Mouse (Mus musculus) bone marrow macrophage, adult 2 months (primary cell): ENCODE measurements around the gene Dtymk.

Source experiments
- CTCF ChIP-seq: IDR thresholded peaks from 2 replicates; pipeline ENCODE4 v1.5.1; 2012; ENCODE audit warnings: low read depth, mild to moderate bottlenecking, low read length, moderate library complexity
- POLR2A ChIP-seq: IDR thresholded peaks from 2 replicates; pipeline ENCODE4 v1.6.1; 2012; ENCODE audit warnings: mild to moderate bottlenecking, low read depth, low read length, borderline replicate concordance

DNA sequence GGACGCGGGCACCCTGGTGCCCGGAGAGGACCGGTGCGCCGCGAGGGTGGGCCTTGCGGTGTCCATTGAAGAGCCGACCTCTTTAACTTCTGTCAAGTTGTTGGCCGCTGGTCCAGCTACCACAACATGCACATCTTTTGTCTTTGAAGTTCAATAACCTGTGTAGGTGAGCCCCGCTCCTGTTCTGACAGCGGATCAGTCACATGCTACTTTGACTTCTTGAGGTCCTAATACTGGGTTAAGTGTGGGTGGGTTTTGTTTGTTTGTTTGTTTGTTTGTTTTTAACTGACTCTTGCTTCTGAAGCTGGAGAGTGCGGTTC is 46.5 kb downstream of the Dtymk start:
- no peak for TF ChIP-seq CTCF
- no peak for TF ChIP-seq POLR2A
